Mouse (Mus musculus): Measurements from ENCODE around the gene Nqo1.

Nqo1 gene

GRCm38 (mm10) chr8:107401866-107402265 is 1.1 kb downstream of the Nqo1 start:
- DNase-seq, result no peak

DNA sequence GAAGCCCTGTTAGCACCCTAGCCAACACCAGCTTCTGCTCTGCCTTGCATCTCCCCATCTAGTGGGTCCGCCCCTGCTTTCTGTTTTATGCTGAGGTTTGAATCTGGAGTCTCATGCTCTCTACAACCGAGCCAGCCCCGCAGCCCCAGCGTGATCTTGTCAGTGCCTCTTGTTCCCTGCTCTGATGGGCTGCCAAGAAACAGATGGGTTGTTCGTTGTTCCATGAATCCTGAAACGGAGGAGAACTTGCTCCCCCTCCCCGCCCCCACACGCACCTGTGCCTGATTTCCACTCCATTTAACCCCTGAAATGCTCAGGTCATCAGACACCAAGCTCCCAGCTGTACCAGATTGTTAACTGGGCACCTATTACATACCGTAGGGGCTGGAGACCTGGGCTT is 3.5 kb downstream of the Nqo1 start:
- no peak for DNase-seq

- no peak for DNase-seq
These were observed 5.3 kb downstream of the Nqo1 start for GRCm38 (mm10) chr8:107397665-107398064.

DNA sequence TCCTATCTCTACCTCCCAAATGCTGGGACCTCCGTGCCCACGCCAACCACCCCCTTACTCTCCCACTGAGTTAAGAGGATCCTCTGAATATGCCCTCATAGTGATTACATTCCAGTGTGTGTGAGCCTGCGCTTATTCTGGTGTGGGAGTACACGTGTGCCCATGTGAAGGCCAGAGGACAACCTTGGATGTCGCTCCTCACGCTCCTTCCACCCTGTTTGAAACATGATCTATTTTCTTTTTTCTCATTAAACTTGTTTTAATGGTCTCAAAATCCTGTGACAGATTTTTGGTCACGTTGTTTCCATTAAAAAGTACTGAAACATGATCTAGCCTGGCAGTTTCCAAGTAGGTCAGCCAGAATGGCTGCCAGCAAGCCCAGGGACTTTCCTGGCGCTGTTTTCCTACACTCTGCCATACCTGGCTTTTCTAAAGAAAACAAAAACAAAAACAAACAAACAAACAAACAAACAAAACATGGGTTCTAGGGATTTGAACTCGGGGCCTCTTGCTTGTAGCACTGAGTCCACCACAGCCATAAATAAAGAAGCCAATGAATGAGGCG is 6.8 kb downstream of the Nqo1 start:
- DNase-seq, result no peak

DNA sequence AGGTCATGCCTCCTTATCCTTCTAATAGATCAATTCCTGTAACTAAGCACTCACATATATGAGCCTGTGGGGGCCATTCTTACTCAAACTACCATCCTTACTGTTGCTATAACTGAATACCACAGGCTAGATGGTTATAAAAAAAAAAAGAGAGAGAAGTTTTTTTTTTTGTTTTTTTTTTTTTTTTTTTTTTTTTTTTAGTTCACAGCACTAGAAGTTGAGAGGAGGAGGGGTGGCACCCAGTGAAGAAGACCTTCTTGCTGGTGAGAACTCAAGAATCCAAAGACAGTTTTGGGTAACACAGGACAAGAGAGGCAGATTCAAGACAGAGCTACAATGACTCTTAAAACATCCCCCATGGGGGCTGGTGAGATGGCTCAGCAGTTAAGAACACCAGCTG is 7.6 kb downstream of the Nqo1 start:
- no peak for DNase-seq

GRCm38 (mm10) chr8:107391136-107391516 is 11.9 kb downstream of the Nqo1 start:
- no peak for DNase-seq

DNA sequence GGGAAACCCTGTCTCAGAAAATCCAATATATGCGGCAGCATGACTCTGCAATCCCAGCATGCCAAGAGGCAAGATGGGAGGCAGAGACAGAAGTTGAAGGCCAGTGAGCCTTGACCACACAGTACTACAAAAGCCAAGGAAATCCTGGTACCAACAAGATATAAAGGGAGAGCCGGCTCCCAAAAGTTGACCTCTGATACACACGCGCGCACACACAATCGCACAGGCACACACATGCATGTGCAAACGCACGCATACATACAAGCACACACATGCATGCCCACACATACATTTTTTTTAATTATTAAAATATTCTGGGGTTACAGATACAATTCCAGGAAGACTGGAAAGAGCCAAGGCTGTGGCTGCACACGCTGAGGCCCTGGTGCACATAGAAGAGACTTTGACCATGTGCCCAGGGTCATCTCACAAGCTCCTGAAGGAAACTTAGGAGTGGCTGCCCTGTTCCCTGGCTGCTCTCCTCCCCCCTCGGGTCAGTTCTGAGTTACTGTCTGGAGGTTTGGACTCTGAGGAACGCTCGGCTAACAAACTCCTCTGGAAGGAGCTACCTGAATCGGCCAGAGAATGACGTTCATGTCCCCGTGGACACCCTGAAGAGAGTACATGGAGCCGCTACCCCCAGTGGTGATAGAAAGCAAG is 12.4 kb downstream of the Nqo1 start:
- peak; percentile 74 for DNase-seq

DNA sequence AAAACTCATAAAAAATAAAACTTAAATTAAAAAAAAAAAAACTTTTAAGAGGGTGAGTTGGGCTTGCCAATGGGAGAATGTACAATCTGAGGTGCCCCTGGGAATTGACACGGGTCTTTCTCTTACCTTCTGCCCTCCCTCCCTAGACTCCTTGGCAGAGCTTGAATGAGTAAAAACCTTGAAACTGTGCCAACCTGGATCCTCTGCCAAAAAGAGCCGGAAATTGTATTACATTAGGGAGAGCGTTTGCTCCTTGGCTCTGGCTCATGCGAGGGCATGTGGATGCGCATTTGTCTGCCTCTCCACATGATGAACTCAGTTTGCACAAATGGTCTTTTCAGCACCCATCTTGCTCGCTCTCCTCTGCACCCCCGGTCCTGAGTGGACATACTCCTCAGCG is 13.4 kb downstream of the Nqo1 start:
- DNase-seq, result peak; percentile 88

DNA sequence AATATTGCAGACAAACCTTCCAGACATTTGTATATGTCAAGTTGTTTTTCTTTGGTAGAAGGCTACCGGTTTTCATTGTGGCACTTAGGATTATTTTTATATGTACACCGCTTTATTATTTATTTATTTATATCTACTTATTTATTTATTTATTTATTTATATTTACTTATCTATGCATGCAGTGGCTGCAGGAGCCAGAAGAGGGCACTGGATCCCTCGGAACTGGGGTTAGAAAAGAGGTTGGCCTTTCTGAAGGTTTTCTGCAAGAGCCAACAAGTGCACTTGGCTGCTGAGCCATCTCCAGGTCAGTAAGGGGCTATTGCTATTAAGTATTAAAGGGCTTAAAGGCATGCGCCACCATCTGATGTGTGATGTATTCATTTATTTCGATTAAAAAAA is 15.1 kb downstream of the Nqo1 start:
- peak; percentile 63 for DNase-seq

- DNase-seq, result peak; percentile 34
These were observed 16.4 kb downstream of the Nqo1 start for GRCm38 (mm10) chr8:107386642-107387041.

DNA sequence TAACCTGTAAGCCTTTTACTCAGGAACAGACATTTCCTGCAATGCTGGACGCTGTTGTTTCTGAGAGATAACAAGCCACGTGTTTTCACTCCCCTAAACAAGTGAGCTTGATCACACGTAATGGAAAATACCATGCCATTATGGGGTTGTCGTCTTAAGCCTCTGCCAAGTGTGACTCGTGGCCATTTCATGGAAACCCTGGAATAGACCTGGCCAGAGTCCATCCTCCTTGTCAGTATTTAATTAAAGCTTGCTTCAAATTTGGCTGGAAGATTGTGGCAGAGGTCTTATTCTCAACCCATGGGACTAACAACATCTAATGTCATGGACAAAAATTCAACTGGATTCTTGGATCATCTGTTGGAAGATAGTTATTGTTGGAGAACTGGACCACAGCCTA is 16.8 kb downstream of the Nqo1 start:
- peak; percentile 41 for DNase-seq

DNA sequence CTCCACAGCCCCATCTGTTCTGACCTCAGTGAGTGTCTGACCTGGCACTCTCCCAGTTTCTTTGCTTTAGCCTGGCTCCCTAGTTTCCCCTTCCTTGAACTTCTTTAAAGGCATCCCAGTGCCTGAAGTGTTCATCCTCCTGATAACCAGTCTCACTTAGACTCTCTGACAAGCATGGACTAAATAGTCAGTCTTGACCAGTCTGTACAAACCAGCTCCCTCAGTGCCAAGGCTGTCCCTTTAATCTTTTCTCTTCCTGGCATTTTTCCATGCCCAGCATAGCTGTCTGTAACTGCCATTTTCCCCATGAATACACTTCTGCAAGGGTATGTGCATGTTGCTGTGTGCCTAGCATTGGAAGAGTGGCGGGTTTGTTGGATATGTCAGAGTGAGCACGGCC is 17.9 kb downstream of the Nqo1 start:
- DNase-seq, result no peak

DNA sequence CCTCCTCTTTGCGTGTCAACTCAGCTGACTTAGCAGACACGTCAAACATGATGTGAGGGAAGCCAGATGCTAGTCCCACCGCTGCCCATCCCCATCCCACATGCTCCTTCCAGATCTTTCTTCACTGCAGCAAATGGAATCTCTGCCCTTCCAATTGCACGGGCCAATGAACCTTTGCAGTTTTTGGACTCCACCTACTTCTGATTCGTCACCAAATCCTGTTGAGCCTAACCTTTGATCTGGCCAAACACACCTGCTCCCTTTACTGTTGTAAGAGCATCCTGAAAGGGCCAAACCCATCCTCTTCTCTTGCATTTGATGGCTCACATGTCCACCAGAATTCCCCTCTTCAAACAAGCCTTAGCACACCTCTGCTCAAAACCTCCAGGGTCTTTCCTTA is 18.4 kb downstream of the Nqo1 start:
- DNase-seq, result no peak

GRCm38 (mm10) chr8:107382898-107383297 is 20.1 kb downstream of the Nqo1 start:
- DNase-seq, result no peak

DNA sequence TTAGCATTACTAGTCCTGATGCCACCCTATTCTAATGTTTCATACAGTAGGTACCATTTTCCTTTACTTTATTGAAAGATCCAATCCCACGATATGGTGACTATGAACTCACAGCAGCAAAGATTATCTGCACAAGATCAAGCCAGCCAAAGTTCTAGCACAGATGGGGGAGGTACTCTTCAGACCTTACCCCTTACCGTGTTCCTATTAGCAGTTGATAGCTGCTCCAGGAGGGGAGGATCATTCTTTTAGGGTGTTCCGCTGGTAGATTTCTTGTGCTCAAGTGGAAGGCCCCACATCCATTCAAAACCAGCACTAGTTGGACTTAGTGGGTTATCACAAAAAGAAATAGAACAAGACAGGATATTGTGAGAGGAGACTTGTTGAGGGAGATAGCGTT is 21.3 kb downstream of the Nqo1 start:
- DNase-seq, result no peak

DNA sequence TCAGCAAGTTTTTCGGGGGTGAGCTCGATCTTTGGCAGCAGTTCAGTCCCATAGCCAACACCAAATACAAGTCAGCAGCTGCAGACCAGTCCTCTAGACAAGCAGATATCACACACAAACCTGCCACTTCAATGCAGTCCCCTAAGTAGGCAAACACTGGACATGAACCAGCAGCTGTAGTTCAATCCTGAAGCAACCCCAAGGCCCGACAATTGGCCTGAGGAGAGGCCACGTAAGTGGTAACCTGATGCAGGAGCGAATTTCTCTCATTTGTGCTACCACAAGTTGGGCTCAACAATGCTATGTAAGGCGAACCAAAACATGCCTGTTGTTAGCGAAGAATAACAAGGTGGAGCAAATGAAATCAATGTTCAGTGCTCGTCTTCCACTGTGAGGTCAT is 22.3 kb downstream of the Nqo1 start:
- no peak for DNase-seq

GRCm38 (mm10) chr8:107377346-107377745 is 25.7 kb downstream of the Nqo1 start:
- no peak for DNase-seq

DNA sequence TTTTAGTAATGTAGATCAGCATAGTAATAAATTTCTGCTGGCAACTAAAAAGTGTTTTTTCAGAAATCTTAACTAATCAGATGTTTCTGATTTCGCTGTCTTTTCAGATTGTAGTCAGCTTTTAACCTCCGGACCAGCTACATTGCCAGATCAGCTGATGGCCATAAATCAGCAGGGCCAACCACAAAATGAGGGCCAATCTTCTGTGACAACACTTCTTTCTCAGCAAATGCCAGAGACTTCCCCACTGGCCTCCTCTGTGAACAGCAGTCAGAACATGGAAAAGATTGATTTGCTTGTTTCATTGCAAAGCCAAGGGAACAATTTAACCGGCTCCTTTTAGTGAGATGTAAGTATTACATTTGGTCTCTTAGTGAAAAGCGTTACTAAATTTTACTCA is 32.7 kb downstream of the Nqo1 start:
- no peak for DNase-seq
